In genomic region chr9:58649265-58649626, GRCm38 (mm10) we compare ENCODE assay signal across 25 mouse cellular contexts.
DNase-seq lines count a peak whose midpoint lies in the region; ATAC-seq and TF ChIP-seq lines count a peak whose summit lies in the region.
"Had no signal": no experiment of that assay in that cellular context is flagged by ENCODE, and none has a peak within 500 bp of the region (broad histone marks: within the 10 kb centered on the region; RNA-seq: fewer than 3 reads in every experiment).

No protein-coding gene starts in this region.

- H3K27me3 ChIP-seq in forebrain, embryonic 15.5 days: no peaks in the 10 kb centered on the region
- H3K27me3 ChIP-seq in forebrain, embryonic 12.5 days: no peaks in the 10 kb centered on the region
- H3K27me3 ChIP-seq in kidney, postnatal 0 days (ENCODE audit: insufficient read depth, low read length): no peaks in the 10 kb centered on the region
- H3K27me3 ChIP-seq in kidney, embryonic 16.5 days (ENCODE audit: insufficient read depth, low read length): no peaks in the 10 kb centered on the region
- H3K27me3 ChIP-seq: embryonic facial prominence, embryonic 13.5 days; intestine, embryonic 15.5 days; kidney, embryonic 15.5 days had no signal

- no peak overlapping the region for H3K9ac ChIP-seq in forebrain, embryonic 15.5 days (replicated peaks)
- H3K9ac ChIP-seq in forebrain, embryonic 12.5 days: no peak overlapping the region
- H3K9ac ChIP-seq in kidney, postnatal 0 days (ENCODE audit: low read depth, low read length): no peak overlapping the region
- H3K9ac ChIP-seq in kidney, embryonic 16.5 days (replicated peaks; ENCODE audit: low read length): no peak overlapping the region
- H3K9ac ChIP-seq: embryonic facial prominence, embryonic 13.5 days; hindbrain, embryonic 14.5 days; intestine, embryonic 15.5 days; kidney, embryonic 15.5 days had no signal

- peaks cover 6% of the 10 kb centered on the region for H3K36me3 ChIP-seq in forebrain, embryonic 15.5 days
- 0 out of 2 replicates have a peak, but pooled peaks cover 7% of the 10 kb centered on the region for H3K36me3 ChIP-seq in forebrain, embryonic 12.5 days (replicated peaks)
- H3K36me3 ChIP-seq in kidney, postnatal 0 days (ENCODE audit: insufficient read depth, low read length): 0 out of 2 replicates have a peak, but pooled peaks cover 7% of the 10 kb centered on the region
- peaks cover 3% of the 10 kb centered on the region; the same call in 1 of the 2 replicates for H3K36me3 ChIP-seq in kidney, embryonic 16.5 days (ENCODE audit: insufficient read depth, low read length)
- H3K36me3 ChIP-seq: intestine, embryonic 15.5 days had no signal

- H3K9me3 ChIP-seq in forebrain, embryonic 15.5 days: no peaks in the 10 kb centered on the region
- H3K9me3 ChIP-seq in forebrain, embryonic 12.5 days: no peaks in the 10 kb centered on the region
- no peaks in the 10 kb centered on the region for H3K9me3 ChIP-seq in kidney, postnatal 0 days (replicated peaks; ENCODE audit: low read length)
- no peaks in the 10 kb centered on the region for H3K9me3 ChIP-seq in kidney, embryonic 16.5 days (ENCODE audit: low read length)
- H3K9me3 ChIP-seq: embryonic facial prominence, embryonic 13.5 days; intestine, embryonic 15.5 days; kidney, embryonic 15.5 days; limb, embryonic 10.5 days had no signal

- H3K4me1 ChIP-seq in forebrain, embryonic 15.5 days: no peaks in the 10 kb centered on the region
- peaks cover 6% of the 10 kb centered on the region for H3K4me1 ChIP-seq in forebrain, embryonic 12.5 days
- no peaks in the 10 kb centered on the region for H3K4me1 ChIP-seq in kidney, postnatal 0 days (replicated peaks; ENCODE audit: insufficient read depth, low read length)
- H3K4me1 ChIP-seq in kidney, embryonic 16.5 days (ENCODE audit: insufficient read depth, low read length): no peaks in the 10 kb centered on the region
- H3K4me1 ChIP-seq: embryonic facial prominence, embryonic 13.5 days; intestine, embryonic 15.5 days; limb, embryonic 10.5 days had no signal

- H3K4me2 ChIP-seq in forebrain, embryonic 15.5 days (replicated peaks): no peak overlapping the region
- no peak overlapping the region for H3K4me2 ChIP-seq in forebrain, embryonic 12.5 days
- no peak overlapping the region for H3K4me2 ChIP-seq in kidney, postnatal 0 days (ENCODE audit: low read length)
- H3K4me2 ChIP-seq in kidney, embryonic 16.5 days (replicated peaks; ENCODE audit: low read depth, low read length): no peak overlapping the region
- H3K4me2 ChIP-seq: embryonic facial prominence, embryonic 13.5 days; hindbrain, embryonic 14.5 days; intestine, embryonic 15.5 days; kidney, embryonic 15.5 days; midbrain, embryonic 11.5 days had no signal

- TF ChIP-seq CTCF in kidney, postnatal 0 days (IDR thresholded peaks at IDR 0.05; ENCODE audit: low read depth): peak; percentile 17; the same call in 1 of the 2 replicates

- ATAC-seq in forebrain, embryonic 15.5 days (replicated peaks): no peak
- ATAC-seq in forebrain, embryonic 12.5 days (ENCODE audit: low FRiP score): no peak
- no peak for ATAC-seq in kidney, postnatal 0 days (replicated peaks; ENCODE audit: low FRiP score, low read depth)
- ATAC-seq in kidney, embryonic 16.5 days (ENCODE audit: low FRiP score, low TSS enrichment): no peak
- ATAC-seq in megakaryocyte progenitor cell, adult 5-6 weeks (replicated peaks; ENCODE audit: poor library complexity): peak; percentile 30; the same call in 1 of the 2 replicates
- ATAC-seq: forebrain, embryonic 14.5 days; intestine, embryonic 15.5 days; lung, postnatal 0 days had no signal

- no peak overlapping the region for H3K4me3 ChIP-seq in forebrain, embryonic 15.5 days
- H3K4me3 ChIP-seq in forebrain, embryonic 12.5 days (replicated peaks): no peak overlapping the region
- no peak overlapping the region for H3K4me3 ChIP-seq in kidney, postnatal 0 days (replicated peaks; ENCODE audit: low read depth, low read length)
- no peak overlapping the region for H3K4me3 ChIP-seq in kidney, embryonic 16.5 days (ENCODE audit: low read length)
- H3K4me3 ChIP-seq: embryonic facial prominence, embryonic 13.5 days; erythroblast, embryonic 14.5 days; intestine, embryonic 15.5 days; kidney, embryonic 15.5 days; limb, embryonic 10.5 days had no signal

- DNase-seq in kidney, postnatal 0 days (ENCODE audit: low spot score): no peak
- peak; percentile 22 for DNase-seq in induced T-regulatory cell, adult 2 months (ENCODE audit: low read depth)
- no peak for DNase-seq in adrenal gland, adult 18-20 months (ENCODE audit: low spot score in 2 of 2)
- DNase-seq in lung, adult 18-20 months: no peak
- DNase-seq: adrenal gland, adult 8-10 months; cerebellum, adult 11-12 months; gastrocnemius, postnatal 36 days; heart, postnatal 36 days; right cerebral cortex, postnatal 25 days; spleen, adult 18-20 months; thymus, postnatal 14 days had no signal

- 0 out of 2 replicates have a peak overlapping the region, but pooled peaks have one; percentile 5 for H3K27ac ChIP-seq in forebrain, embryonic 15.5 days (replicated peaks)
- H3K27ac ChIP-seq in forebrain, embryonic 12.5 days: no peak overlapping the region
- H3K27ac ChIP-seq in kidney, postnatal 0 days: no peak overlapping the region
- no peak overlapping the region for H3K27ac ChIP-seq in kidney, embryonic 16.5 days (ENCODE audit: low read length)
- H3K27ac ChIP-seq: embryonic facial prominence, embryonic 13.5 days; hindbrain, embryonic 14.5 days; intestine, embryonic 15.5 days; kidney, embryonic 15.5 days; limb, embryonic 10.5 days; macrophage had no signal

- 63% methylated on average over 4 of the region's 4 CpGs for WGBS in forebrain, embryonic 15.5 days
- 74% methylated on average over 4 of the region's 4 CpGs for WGBS in forebrain, embryonic 12.5 days
- WGBS in kidney, postnatal 0 days: 70% methylated on average over 4 of the region's 4 CpGs
- 70% methylated on average over 4 of the region's 4 CpGs for WGBS in kidney, embryonic 16.5 days
